Mouse (Mus musculus) adrenal gland, postnatal 4 days (tissue): ENCODE data around the gene Morf4l1. TPM values are rescaled to one million over a fixed set of nuclear protein-coding genes. Genes with fewer than 3 reads are reported as not detected.
A peak's percentile ranks its signal among the peaks of the same experiment; 100 is the strongest.

ENCODE experiments used
- DNase-seq, 2 experiments: peaks; one replicate each; pipeline ENCODE4 v3.0.0; 2021 to 2022; ENCODE audit warnings: low spot score in 2 of 2, mixed read lengths in 2 of 2
- long read RNA-seq, 2 experiments: library from polyadenylated mRNA; stranded (forward); transcript quantifications; one replicate each; pipeline ENCODE4 v2.0.0; 2021
- total RNA-seq, 2 experiments: library from RNA; stranded (reverse); gene quantifications; 2 replicates each; pipeline ENCODE4 v1.2.3; 2021

The Morf4l1 gene
- 100 to 1,000 TPM; 348 to 362 TPM for total RNA-seq
- long read RNA-seq, experiment 1, transcript Morf4l1-202 (12 exons, 1,824 nt) = major isoform, 142 of 217 reads
- long read RNA-seq, experiment 1, transcript Morf4l1-201 (13 exons, 1,882 nt) = minor isoform, 19 of 217 reads
- long read RNA-seq, experiment 1, partial matches to known transcripts = 44 of 217 reads
- long read RNA-seq, experiment 1, other reads (novel, unspliced or antisense) = 12 of 217 reads
- long read RNA-seq, experiment 2, transcript Morf4l1-201 (13 exons, 1,882 nt) = minor isoform, 33 of 370 reads
- long read RNA-seq, experiment 2, transcript Morf4l1-202 (12 exons, 1,824 nt) = major isoform, 281 of 370 reads
- long read RNA-seq, experiment 2, partial matches to known transcripts = 42 of 370 reads
- long read RNA-seq, experiment 2, other reads (novel, unspliced or antisense) = 13 of 370 reads

DNA sequence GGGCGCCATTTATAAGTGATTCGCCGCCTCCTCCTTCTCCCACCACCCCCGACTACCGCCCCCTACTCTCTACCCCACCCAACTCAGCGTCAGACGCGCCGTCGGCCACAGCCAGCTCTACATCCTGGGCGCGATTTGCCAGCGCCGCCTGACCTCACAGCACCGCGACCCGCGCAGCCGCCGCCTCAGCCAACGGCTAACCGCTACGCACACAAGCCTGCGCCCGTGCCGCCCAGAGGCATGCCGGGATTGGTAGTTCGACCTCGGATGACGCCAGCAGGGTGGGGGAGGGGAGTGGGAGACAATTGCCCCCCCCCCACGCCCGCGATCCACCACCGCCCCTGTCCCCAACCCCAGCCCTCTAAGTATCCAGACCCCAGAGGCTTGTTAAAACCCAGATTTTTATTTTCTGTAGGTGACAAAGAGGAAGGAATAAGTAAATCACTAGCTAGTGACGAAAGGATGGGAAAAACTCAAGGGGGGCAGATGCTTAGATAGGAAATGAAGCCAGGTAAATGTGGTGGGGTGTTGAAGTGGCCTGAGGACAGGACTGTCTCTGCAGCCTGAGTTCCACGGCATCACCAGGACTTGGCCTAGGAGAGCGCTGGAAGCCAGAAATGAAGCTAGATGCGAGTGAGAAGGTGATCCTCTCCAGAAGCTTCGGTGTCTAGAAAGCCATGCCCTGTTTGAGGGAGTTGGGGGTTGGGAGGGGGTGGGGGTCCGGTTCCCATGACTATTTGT, at the start of gene Morf4l1:
TSS of gene Morf4l1 (minus strand) at position 208 of the 741 bp plus-strand sequence.
- peak; percentile 93 for DNase-seq

DNA sequence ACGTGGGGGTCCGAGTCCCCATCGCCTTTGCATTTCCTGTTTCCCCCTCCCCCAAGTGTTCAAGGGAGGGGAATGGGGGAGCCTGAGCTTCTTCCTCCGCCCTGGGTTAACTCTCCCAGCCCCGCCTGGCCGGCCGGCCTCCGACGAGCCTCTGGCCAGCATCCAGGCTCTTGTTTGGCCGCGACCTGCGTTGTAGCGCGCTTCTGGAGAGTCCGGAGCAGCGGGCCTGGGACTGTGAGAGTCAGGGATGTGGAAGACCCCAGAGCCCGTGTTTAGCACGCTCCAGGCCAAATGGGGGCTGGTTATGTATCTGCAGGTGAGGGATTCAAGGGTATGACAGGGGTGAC, 49.1 kb upstream of the Morf4l1 start:
- no peak for DNase-seq

DNA sequence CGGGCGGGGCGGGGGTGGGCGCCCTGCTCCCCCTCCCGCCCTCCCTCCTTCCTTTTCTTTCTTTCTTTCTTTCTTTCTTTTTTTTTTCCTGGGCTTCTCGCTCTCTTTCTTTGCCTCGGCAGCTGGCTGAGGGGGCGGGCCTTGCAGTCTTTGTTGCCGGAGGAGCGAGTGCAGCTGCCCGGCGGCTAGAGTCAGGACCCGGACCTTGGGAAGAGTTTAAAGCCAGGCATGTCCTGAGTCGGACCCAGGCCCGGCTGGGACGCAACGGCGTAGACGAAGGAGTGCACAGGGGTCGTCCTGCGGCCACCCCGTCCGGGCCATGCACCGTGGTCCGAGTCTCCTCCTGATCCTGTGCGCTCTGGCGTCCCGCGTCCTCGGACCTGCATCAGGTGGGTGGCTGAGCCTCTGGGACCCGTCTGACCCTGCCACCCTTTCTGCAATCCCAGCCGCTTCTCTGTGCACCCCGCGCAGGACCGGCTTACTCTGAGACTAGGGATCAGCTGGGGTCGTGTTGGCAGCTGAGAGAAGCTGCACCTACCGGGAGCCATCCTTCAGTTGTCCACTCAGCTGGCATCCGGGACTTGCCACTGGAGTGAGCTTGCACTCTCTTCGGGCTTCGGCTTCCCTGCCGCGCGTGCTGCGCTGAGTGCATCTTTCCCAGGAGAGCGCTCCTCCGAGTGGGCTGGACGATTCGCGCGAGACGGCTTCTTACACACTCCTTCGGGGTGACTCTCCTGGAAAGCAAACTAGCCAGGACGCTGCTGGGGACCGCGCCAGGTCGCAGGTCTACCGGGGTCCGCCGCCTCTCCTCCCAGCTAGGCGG, 48.6 kb upstream of the Morf4l1 start, which contains the start of gene Adamts7:
TSS of gene Adamts7 (plus strand) at position 144 of the 823 bp plus-strand sequence.
- no peak for DNase-seq

DNA sequence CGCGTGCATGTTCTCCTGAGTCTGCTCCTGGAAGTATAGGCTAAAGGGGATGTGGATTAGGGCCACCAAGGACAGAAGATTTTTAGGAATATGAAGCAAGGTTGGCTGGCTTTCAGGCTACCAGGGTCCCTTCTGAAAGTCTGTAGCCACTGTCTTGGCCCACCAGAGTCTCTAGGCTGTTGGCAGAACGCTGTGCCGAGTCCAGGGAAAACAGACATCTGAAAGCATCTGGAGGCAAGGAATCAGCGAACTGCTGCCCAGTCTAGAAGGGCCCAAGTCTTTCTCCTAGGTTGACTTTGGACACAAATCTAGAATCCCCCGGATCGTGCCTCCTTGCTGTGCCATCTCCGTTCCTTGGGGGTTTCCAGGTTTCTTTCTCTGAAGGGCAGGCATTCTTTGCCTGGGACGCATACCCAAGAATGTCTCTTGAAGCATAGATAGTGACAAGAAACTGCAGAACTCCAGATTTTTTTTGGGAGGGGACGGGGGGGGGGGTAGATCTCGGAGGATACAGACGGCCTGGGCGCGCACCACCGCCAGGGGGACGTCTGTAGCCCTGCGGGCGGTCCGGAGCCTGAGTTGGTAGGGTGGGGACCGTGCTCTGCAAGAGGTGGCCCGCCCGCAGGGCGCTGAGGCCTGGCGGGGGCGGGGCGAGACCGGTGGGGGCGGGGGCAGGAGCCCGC, 47.8 kb upstream of the Morf4l1 start:
- peak in 1 of 2 experiments; percentile 42 for DNase-seq

DNA sequence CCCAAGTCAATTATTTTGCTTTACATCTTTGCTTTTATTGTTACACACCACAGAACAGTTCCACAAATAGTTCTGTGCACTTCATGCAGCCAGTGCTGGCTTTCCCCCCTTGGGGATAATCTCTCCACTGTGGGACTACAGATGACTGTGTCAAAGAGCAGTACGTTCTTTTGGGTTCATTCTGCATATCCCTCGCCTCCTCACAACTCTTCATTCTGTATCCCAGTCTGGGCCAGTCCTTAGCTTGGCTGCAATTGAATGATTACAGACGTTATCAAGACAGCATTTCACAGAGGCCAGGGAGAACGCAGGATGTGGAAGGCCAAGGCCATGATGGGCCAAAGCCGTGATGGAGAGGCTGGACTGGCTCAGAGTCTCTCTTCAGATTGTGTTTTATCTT, 32.3 kb upstream of the Morf4l1 start:
- no peak for DNase-seq

DNA sequence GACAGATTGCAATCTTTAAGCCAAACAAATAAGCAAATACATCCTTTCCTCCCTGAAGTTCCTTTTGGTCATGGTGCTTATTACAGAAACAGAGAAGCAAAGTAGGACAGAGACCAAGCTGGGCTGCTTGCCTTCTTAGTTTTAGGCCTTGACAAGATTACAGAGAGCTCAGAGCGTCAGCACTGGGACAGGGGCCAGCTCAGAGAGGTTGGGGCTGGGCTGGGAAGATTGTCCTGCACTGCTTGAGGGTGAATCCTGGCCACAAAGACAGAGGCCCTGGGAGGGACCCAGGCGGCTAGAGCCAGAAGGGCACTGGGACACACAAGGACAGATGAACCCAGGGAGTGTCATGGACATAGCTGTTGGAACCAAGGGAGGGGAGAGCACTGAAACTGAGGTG, 31.2 kb upstream of the Morf4l1 start:
- DNase-seq = peak; percentile 19 to 46

DNA sequence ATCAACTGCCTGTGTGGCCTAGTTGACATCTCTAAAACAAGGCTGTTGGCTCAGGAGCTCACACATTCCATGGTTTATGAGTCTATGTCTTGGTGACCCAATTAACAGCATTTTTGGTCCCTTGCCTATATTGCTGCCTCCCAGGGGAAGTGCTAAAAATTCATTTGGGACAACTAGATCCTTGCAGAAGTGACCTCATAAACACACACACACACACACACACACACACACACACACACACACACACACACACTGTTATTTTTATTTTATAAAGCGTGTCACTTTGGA, 22.0 kb upstream of the Morf4l1 start:
- DNase-seq = no peak

DNA sequence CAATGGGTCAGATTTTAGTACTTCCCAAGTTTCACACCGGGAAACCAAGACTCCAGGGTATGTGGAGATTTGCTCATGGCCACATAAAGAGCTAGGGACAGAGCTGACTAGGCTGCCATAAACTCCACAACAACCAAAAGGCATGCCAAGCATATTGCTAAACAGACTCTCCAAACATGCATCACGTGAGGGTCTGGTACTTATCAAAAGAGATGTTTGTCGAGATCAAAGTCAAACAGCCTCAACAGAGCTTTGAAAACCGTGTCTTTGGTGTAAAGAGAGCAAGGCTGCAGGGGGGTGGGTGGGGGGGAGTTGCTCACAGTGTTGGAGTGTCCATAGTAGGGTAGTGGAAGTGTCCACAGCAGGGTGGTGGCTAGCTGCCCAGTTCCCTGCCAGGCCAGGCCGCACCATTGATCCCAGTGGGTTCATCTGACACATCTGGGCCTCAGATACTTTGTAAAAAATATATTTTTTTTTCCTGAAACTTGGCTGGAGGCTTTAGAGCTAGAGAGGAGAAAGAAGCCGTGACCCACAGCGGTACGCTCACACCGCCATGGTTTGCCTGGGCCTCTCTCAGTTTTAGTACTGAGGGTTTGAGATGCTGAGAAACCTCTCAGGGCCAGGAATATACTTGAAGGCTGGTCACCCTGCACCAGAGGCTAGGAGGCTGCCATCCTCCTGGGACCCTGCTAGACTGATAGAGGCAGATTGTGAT, 21.5 kb upstream of the Morf4l1 start:
- DNase-seq = no peak

DNA sequence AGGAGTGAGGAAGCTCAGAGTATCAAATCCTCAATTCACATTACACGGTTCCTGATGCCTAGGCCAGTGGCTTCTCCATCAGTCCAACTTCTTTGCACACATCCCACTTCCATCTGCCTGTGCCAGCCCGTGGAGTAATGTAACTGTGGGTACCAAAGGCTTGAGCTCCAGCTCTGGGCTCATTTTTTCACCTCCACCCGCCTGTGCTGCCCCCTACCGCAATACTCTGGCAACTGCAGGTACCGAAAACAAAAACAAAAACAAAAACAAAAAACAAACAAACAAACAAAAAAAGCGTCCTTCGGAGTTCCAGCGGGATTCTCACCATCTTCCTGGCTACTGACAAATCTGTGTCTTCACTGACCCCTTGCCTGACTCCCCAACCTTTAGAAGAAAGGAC, 20.9 kb upstream of the Morf4l1 start:
- DNase-seq = no peak

DNA sequence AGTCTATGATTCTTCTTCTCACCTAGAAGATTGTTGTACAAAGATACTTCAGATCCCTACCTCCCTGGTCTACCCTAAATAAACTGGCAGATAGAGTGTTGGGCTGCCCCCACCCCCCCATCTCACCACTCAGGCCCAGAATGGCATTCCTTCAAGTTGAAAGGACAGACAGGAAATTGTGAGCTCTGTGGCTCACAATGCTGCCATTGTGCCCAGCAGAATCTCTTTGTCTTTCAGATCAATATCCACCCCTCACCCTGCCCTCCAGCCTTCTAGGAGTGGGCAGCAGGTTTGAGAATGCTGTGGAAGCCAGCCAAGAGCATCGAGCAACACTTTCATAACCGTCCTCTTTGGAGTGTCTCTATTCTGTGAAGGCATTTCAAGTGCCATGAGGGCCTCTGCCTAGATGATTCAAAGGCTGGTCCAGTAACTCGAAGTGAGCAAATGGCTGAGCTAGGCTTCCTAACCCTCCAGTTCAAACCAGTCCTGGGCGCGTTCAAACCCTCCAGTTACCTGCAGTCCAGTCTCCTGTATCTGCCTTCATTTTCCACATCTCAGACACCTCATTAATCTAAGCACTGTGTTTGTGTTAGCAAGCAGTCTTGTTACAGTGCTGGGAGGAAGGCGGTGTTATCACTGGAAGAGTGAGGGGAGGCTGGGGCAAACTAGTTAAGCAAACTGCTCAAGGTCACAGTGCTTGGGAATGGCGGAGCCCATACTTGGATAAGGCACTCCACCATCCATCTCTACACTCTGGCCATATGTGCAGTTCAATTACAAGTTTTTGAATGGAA, 19.2 kb upstream of the Morf4l1 start:
- DNase-seq = no peak

DNA sequence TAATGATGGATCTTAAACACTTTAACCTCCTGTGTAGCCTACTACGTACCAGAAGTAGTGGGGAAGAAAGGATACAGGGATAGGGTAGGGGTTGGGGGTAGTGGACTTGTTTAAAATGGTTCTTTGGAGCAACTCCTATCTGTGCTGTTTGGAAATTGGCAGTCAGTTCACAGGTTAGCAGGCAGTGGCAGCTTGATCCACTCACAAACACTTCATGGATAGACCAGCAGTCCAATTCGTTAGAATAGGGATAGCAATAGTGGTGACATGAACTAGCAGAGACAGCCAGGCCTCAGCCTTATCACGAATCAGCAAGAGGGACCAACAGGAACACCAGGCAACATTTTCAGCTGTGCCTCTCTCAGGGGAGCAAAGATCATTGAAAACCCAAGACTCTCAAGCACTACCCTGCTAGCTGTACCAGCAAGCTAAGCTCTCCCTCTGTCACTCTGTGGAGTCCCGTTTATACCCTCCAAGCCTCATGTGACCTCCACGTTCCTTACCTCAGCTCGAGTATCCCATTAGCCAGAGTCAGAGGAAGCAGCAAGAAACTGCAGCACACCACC, 14.1 kb upstream of the Morf4l1 start:
- DNase-seq = no peak

DNA sequence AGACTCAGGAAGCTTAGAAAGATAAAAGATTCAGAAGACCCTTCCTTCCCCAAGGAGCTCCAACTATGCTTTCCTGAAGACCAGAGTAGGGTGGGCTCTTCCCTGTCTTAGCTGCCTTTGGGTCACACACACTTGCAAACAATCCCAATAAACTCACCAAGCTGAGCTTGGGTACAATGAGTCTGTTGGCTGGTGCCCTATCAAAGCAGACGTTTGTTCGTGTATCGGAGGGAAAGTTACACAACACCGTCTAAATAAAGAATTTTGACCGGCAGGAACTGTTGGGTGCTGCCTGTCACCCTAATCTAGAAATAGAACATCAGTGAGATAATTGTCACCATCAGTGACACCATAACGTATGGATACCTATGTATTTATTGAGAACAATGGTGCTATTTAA, 12.6 kb upstream of the Morf4l1 start:
- DNase-seq = no peak

DNA sequence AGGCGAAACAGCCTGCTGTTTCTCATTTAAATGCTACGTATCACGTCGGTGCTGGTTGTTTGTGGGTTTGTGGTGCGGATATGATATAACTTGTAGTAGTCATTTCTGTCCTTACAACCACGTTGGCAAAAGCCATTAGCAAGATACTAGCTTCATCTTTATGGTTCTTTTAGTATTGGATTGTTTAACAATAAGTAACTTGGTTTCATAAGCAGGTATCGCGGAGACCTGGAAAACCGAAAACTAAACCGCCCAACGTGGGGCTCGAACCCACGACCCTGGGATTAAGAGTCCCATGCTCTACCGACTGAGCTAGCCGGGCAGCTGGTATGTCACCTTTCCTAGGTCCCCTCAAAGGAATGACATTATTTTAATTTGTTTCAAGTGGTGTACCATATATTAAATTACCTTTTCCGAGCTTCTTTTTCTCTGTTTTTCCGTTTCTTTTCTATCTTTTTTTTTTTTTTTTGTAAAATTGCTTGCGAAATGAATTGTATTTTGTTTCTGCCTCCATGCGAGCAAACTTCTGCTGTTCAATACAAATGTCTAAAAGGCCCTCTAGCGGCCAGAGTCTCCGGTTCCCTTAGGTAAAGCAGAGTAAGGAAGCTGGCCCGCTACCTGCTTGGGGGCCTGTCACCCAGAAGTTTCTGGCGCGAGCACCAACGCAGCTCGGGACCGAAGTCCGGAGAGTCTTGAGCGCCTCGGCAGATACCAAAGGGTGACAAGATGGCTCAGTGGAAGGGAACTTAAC, 11.9 kb upstream of the Morf4l1 start:
- peak; percentile 26 to 48 for DNase-seq

DNA sequence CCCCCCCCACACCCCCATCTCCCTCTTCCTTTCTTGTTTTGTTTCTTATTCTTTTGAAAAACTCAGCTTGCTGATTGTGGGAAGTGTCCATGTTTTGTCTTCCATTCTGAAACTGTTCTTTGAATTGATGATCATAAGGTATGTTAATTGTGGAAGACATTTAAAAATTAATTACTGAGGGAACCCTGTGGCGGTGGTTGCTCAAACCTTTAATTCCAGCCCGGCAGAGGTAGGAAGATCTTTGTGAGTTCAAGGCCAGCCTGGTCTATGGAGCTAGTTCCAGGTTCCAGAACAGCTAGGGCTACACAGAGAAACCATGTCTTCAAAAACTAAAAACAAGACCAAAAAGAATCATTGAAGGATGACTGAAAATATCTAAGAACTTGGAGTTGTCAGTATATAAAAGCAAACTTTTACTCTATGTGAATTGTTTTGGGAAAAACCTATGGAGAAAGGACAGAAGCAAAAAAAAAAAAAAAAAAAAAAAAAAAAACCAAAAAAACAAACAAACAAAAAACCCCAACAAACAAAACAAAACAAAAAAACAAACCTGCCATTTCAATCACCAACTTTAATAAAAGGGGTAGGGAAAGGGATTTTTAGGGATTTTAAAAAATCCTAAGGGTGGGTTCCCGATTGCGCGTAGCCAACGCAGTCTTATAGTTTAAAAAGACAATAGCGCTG, 11.0 kb upstream of the Morf4l1 start:
- no peak for DNase-seq

DNA sequence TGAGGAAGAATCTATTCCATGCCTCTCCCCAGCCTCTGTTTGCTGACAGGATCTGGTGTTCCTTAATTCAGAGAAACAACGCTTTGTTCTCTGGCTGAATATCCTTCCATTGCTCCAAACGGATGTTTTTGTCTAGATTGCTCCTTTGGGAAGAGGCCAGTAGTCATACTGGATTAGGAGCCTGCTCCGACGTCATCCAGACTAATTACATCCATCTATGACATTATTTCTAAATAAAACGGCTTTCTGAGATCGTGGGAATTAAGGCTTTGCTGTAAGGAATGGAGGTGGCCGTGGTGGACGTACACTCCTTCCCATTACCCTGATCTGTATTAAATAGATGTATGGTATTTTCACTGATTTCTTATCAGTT, 10.3 kb upstream of the Morf4l1 start:
- no peak for DNase-seq

DNA sequence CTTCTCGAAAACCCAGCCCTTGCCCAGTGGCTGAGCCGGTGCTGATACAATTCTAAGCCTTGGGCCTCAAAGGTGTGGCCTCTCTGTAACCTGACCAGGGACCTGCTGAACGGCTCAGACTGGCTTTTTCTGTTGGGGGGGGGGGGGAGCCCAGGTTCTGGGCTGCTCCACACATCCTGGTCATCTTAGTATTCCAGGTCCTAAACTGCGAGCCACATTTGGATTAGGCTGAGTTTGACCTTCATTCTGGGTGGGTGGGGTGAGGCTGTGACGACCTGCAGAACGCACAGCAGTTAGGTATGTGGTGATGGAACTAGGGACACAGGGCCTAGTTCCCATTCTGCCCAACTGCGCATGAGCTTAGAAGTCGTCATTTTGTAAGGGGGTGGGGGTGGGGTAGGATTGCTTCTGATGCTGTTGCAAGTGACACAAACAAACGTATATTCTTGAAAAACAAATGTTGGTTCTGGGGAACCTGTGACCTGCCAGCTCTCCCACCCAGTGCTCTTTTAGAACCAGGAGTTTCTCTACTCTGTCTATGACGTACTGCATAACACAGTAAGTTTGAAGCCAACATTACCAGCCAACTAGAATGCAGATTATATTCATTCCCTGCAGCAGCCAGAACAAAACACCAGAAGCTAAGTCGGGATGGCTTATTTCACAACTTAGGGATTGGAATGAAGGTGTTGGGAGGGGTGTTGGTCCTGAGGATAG, 9.7 kb upstream of the Morf4l1 start:
- no peak for DNase-seq

DNA sequence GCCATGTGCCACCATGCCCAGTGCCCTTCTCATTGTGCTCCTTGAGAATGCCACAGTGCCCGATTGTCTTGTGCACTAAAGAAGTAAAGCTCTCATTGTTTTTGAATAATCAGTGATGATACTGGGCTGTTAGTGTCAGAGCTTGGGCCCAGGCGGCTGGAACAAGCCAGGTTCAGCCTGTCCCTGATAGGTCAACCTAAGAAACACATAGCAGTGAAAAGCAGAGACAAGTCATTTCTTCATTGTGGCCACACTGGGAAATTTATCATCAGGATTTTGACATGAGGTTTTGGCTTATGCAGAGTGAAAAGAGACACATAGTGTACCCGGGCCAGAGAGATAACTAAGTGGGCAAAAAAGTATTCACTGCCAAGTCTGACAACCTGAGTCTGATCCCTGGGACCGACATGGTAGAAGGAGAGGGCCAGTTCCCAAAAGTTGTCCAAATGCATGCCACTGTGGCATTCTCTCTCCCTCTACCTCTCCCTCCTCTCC, 7.7 kb upstream of the Morf4l1 start:
- no peak for DNase-seq
